Mouse (Mus musculus): ENCODE measurements around the gene Gm3285.

DNA sequence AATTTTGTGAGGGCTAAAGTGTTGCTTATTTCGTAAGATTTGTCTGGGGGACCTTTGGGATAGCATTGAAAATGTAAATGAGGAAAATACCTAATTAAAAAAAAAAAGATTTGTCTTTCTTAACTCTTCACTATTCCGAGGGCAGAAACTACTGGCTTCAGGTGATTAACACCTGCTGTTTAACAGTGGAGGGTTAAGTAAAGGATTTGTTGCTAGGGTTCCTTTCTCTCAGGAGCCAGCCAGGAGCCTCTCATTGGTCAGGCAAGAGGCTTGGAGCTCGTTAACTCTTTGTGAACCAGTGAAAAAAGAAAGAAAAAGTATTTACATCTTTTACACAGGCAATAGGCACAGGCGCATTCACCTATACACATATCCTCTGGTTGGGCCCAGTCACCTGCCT lies 42.6 kb upstream of the Gm3285 start:
- TF ChIP-seq POLR2A (IDR thresholded peaks at IDR 0.05; ENCODE audit: borderline replicate concordance, extremely low read depth, low read depth, low read length) = no peak
- no peak for TF ChIP-seq CTCF (IDR thresholded peaks at IDR 0.05; ENCODE audit: insufficient read depth, low read length)

Data from lung, adult 2 months (tissue).